ENCODE assay signal across 36 mouse cellular contexts in the genomic region with DNA sequence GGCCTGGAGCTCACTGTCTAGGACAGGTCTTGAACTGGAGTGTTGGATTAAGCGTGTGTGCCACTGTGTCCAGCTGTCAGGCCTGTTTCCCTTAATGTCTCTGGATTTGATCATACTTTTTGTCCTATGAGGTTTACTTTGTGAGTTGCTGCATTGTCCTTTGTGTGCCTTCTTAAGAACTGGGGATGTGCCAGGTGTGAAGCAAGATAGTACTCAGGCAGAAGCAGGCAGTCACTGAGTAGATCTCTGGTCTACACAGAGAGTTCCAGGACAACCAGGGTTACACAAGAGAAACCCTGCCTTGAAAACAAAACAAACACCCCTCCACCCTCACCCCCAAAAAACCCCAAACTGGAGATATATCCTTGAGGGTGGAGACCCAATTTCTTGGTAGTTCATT. TPM values are rescaled to one million over a fixed set of nuclear protein-coding genes. Genes with fewer than 3 reads are reported as not detected.
DNase-seq lines count a peak whose midpoint lies in the region; ATAC-seq and TF ChIP-seq lines count a peak whose summit lies in the region.
"Had no signal": no experiment of that assay in that cellular context is flagged by ENCODE, and none has a peak within 500 bp of the region (broad histone marks: within the 10 kb centered on the region; RNA-seq: fewer than 3 reads in every experiment).

No protein-coding gene starts in this region.

- ATAC-seq in liver, postnatal 0 days, result peak; percentile 59; the same call in 1 of the 2 replicates
- no peak for ATAC-seq in liver, embryonic 12.5 days
- ATAC-seq: forebrain, embryonic 14.5 days; intestine, embryonic 16.5 days had no signal

- no peak overlapping the region for H3K4me2 ChIP-seq in liver, postnatal 0 days (ENCODE audit: low read depth, low read length)
- no peak overlapping the region for H3K4me2 ChIP-seq in liver, embryonic 12.5 days
- H3K4me2 ChIP-seq: embryonic facial prominence, embryonic 15.5 days; heart, embryonic 12.5 days; hindbrain, embryonic 13.5 days; liver, embryonic 11.5 days had no signal

- no peak overlapping the region for H3K4me3 ChIP-seq in liver, postnatal 0 days (ENCODE audit: low read depth, low read length)
- no peak overlapping the region for H3K4me3 ChIP-seq in liver, embryonic 12.5 days
- H3K4me3 ChIP-seq in limb, embryonic 10.5 days, result no peak overlapping the region
- H3K4me3 ChIP-seq: embryonic facial prominence, embryonic 15.5 days; heart, embryonic 12.5 days; hindbrain, embryonic 13.5 days; megakaryocyte, embryonic 14.5 days had no signal

- WGBS in liver, postnatal 0 days (ENCODE audit: insufficient replicate concordance), result 88% methylated on average over 1 of the region's 1 CpGs
- 93% methylated on average over 1 of the region's 1 CpGs for WGBS in liver, embryonic 12.5 days (ENCODE audit: insufficient replicate concordance)
- WGBS in limb, embryonic 10.5 days, result 92% methylated on average over 1 of the region's 1 CpGs

- H3K9me3 ChIP-seq in liver, postnatal 0 days (ENCODE audit: low read length), result no peaks in the 10 kb centered on the region
- H3K9me3 ChIP-seq in liver, embryonic 12.5 days (replicated peaks), result no peaks in the 10 kb centered on the region
- no peaks in the 10 kb centered on the region for H3K9me3 ChIP-seq in limb, embryonic 10.5 days (replicated peaks)
- H3K9me3 ChIP-seq: embryonic facial prominence, embryonic 15.5 days; G1E; heart, embryonic 12.5 days; hindbrain, embryonic 13.5 days; megakaryocyte, embryonic 14.5 days had no signal

- H3K27me3 ChIP-seq in liver, postnatal 0 days (ENCODE audit: insufficient read depth, low read length), result no peaks in the 10 kb centered on the region
- no peaks in the 10 kb centered on the region for H3K27me3 ChIP-seq in liver, embryonic 12.5 days (replicated peaks)
- no peaks in the 10 kb centered on the region for H3K27me3 ChIP-seq in limb, embryonic 10.5 days (ENCODE audit: low read depth, poor library complexity, severe bottlenecking)
- H3K27me3 ChIP-seq: embryonic facial prominence, embryonic 15.5 days; heart, embryonic 12.5 days; hindbrain, embryonic 13.5 days; megakaryocyte, embryonic 14.5 days had no signal

- no peak overlapping the region for H3K9ac ChIP-seq in liver, postnatal 0 days (replicated peaks)
- H3K9ac ChIP-seq in liver, embryonic 12.5 days, result no peak overlapping the region
- H3K9ac ChIP-seq: embryonic facial prominence, embryonic 15.5 days; heart, embryonic 12.5 days; hindbrain, embryonic 13.5 days had no signal

- DNase-seq in adrenal gland, postnatal 14 days, result peak; percentile 22
- no peak for DNase-seq in adrenal gland, adult (ENCODE audit: inconsistent age in 2 of 2, low spot score in 1 of 2)
- DNase-seq in liver, postnatal 0 days, result no peak
- DNase-seq in NIH3T3 (ENCODE audit: low read depth), result peak; percentile 24
- peak; percentile 11 for DNase-seq in limb, embryonic 10.5 days (ENCODE audit: low spot score)
- no peak for DNase-seq in embryo, embryonic 9.5 days (ENCODE audit: extremely low spot score)
- DNase-seq in kidney, adult 9 months, result no peak
- DNase-seq: adrenal gland, adult 8-10 months; cerebellum, adult 11 months; cerebellum, adult 9-10 months; cerebellum, postnatal 36 days; heart, postnatal 4 days; kidney, adult 8-10 months; kidney, postnatal 14 days; layer of hippocampus, adult 9-11 months; lung, postnatal 10 days; midbrain, embryonic 14.5 days; right cerebral cortex, postnatal 25 days; thymus, adult 18-20 months; thymus, postnatal 36 days had no signal

- H3K4me1 ChIP-seq in liver, postnatal 0 days (ENCODE audit: insufficient read depth), result no peaks in the 10 kb centered on the region; the same call in 1 of the 2 replicates
- H3K4me1 ChIP-seq in liver, embryonic 12.5 days, result peaks cover 33% of the 10 kb centered on the region
- no peaks in the 10 kb centered on the region for H3K4me1 ChIP-seq in limb, embryonic 10.5 days

- TF ChIP-seq EP300 in liver, postnatal 0 days (IDR thresholded peaks at IDR 0.05; ENCODE audit: low read depth), result no peak

- 0 out of 2 replicates have a peak, but pooled peaks cover 3% of the 10 kb centered on the region for H3K36me3 ChIP-seq in liver, postnatal 0 days (replicated peaks; ENCODE audit: insufficient read depth, low read length)
- H3K36me3 ChIP-seq in liver, embryonic 12.5 days, result peaks cover 61% of the 10 kb centered on the region
- peaks cover 61% of the 10 kb centered on the region for H3K36me3 ChIP-seq in limb, embryonic 10.5 days
- H3K36me3 ChIP-seq: hindbrain, embryonic 13.5 days had no signal

- no peak for TF ChIP-seq CTCF in liver, postnatal 0 days (IDR thresholded peaks at IDR 0.05; ENCODE audit: low read depth)

- H3K27ac ChIP-seq in liver, postnatal 0 days (ENCODE audit: low read depth), result 0 out of 2 replicates have a peak overlapping the region, but pooled peaks have one; percentile 22
- H3K27ac ChIP-seq in liver, embryonic 12.5 days, result no peak overlapping the region
- H3K27ac ChIP-seq in limb, embryonic 10.5 days, result no peak overlapping the region
- H3K27ac ChIP-seq: embryonic facial prominence, embryonic 15.5 days; hindbrain, embryonic 13.5 days; stomach, postnatal 0 days had no signal

RNA-seq across cellular contexts. Expression of gene Ube2k, which starts 12.6 kb away (rescaled TPM):
- 107 and 112 TPM in 2 replicates for total RNA-seq in adrenal gland, postnatal 14 days (2021)
- polyA plus RNA-seq in liver, postnatal 0 days (2015; fragmentation: Nextera tagmentation; extraction: Ambion mirVana), result 73.2 and 74.6 TPM in 2 replicates
- 136 and 137 TPM in 2 replicates for polyA plus RNA-seq in liver, embryonic 12.5 days (2016; fragmentation: Nextera tagmentation; extraction: Ambion mirVana)
- polyA plus RNA-seq in limb, embryonic 10.5 days (2016; fragmentation: Nextera tagmentation; extraction: Ambion mirVana), result 218 and 228 TPM in 2 replicates

RNA-seq across cellular contexts. Expression of gene Smim14, which starts 12.7 kb away (rescaled TPM):
- 133 and 149 TPM in 2 replicates for total RNA-seq in adrenal gland, postnatal 14 days (2021)
- 87.0 and 91.0 TPM in 2 replicates for polyA plus RNA-seq in liver, postnatal 0 days (2015; fragmentation: Nextera tagmentation; extraction: Ambion mirVana)
- polyA plus RNA-seq in liver, embryonic 12.5 days (2016; fragmentation: Nextera tagmentation; extraction: Ambion mirVana), result 45.5 and 47.4 TPM in 2 replicates
- polyA plus RNA-seq in limb, embryonic 10.5 days (2016; fragmentation: Nextera tagmentation; extraction: Ambion mirVana), result 44.1 and 67.0 TPM in 2 replicates

RNA-seq across cellular contexts. Expression of gene Gm43552, which starts 57.0 kb away (rescaled TPM):
- not detected in 2 replicates for total RNA-seq in adrenal gland, postnatal 14 days (2021)
- polyA plus RNA-seq in liver, postnatal 0 days (2015; fragmentation: Nextera tagmentation; extraction: Ambion mirVana), result 1.4 TPM in 1 of 2 replicates, not detected in the other
- polyA plus RNA-seq in liver, embryonic 12.5 days (2016; fragmentation: Nextera tagmentation; extraction: Ambion mirVana), result not detected in 2 replicates
- polyA plus RNA-seq in limb, embryonic 10.5 days (2016; fragmentation: Nextera tagmentation; extraction: Ambion mirVana), result not detected in 2 replicates
- total RNA-seq: G1E; left cerebral cortex, postnatal 10 days; neutrophil, adult 5-6 weeks had no signal
- polyA plus RNA-seq: forebrain, embryonic 14.5 days; heart, embryonic 12.5 days; heart, postnatal 0 days; intestine, embryonic 16.5 days; limb, embryonic 11.5 days; liver, embryonic 11.5 days; neural tube, embryonic 11.5 days; spleen, adult 2 months; stomach, postnatal 0 days had no signal

Comparison
In these comparisons a context has a peak if more than half of its experiments do, and no peak if none do; other contexts are left out.
1. DNase-seq: peak in adrenal gland, postnatal 14 days (single experiment), NIH3T3 (single experiment) and limb, embryonic 10.5 days (single experiment); none in adrenal gland, adult (0 of 2), liver, postnatal 0 days (single experiment), embryo, embryonic 9.5 days (single experiment) and kidney, adult 9 months (single experiment).